Mouse (Mus musculus) spleen, postnatal 14 days (tissue): ENCODE measurements around the gene Rab5if.
"Not testable (repeated sequence)": the region's sequence is repeated elsewhere in the genome, so short reads cannot be mapped to it uniquely, and the experiment has no call there.

Source experiments
- DNase-seq, 2 experiments: peaks; one replicate each; pipeline ENCODE4 v3.0.0; 2021 to 2022; ENCODE audit warnings: low spot score in 2 of 2

Rab5if gene

DNA sequence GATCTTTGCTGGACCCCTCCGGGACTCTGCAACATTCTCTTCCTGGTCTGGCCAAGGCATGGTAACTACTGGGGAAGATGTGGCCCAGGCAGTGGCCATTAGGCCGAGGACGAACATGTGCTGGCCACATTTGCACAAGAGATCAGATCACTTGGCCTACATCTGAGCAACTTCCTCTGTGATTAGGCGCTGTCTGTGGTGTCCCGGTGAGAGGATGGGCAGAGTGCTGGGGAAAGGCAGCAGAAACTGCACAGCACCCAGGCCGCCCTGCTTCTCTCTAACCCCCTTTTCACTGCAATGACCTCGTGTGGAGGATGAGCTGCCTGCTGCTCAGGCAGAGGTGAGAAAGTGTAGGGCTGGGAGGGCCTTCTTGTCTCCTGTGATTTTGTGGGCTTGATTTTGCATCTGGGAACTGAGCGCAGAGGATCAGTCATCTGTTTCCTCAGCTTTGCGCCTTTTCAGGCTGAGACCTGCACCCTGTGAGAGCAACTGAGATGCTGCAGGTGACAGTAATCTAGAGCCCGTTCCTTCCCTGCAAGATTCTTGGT lies 23.2 kb downstream of the Rab5if start:
- DNase-seq: no peak

- DNase-seq: no peak
Measured at GRCm38 (mm10) chr2:156887017-156887416, 24.1 kb downstream of the Rab5if start, which contains the start of gene Sla2. Gene Sla2 (minus strand): TSS chr2:156887192.

GRCm38 (mm10) chr2:156888490-156888889 lies 25.6 kb downstream of the Rab5if start:
- no peak for DNase-seq

- no peak for DNase-seq
Measured at GRCm38 (mm10) chr2:156892240-156892639, 29.3 kb downstream of the Rab5if start.

- no peak for DNase-seq
Measured at GRCm38 (mm10) chr2:156892821-156893220, 29.9 kb downstream of the Rab5if start.

- DNase-seq: no peak
Measured at GRCm38 (mm10) chr2:156894496-156895265, 31.8 kb downstream of the Rab5if start.

DNA sequence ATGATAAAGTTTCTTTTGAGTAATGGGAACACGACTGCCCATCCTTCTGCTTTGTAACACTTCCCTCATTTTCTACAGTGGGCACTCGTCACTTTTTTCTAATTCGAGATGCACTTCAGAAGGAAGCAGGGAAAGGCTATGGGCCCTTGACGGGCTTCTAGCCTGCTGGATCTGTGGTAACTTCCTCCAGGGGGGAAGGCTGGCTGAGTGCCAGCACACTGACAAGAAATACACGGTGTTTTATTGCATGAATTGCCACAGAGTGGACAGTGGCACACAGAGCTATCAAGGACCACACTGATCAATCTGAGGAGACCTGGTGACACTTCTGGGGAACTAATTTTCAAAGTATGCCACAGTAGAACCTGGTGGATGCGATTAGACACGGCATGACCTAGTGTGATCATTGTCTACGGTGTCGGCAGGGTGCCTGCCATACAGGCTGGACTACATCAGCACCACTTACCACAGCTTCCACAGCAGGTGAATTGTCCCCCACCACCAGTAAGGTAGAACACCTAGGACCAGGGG lies 33.5 kb downstream of the Rab5if start:
- DNase-seq: no peak

- no peak for DNase-seq
Measured at GRCm38 (mm10) chr2:156897034-156897433, 34.1 kb downstream of the Rab5if start.

GRCm38 (mm10) chr2:156898374-156898773 lies 35.4 kb downstream of the Rab5if start:
- no peak for DNase-seq

DNA sequence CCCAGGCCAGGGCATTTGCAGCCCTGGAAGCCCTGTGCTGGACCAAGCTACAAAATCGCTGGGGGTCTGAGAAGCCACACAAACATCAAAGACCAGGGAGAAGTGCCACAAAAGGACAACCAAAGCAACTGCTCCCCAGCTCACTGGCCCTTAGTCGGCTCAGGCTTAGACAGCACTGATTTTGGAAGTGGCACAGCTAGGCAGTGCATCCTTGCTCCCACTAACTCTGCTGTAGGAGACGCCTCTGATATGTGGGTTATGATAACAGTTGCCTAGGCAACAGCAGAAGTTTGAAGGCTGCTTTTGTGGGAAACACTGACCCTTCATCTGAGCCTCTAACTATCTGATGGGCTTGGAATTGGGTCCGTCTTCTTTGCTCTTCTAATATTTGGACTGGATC lies 36.3 kb downstream of the Rab5if start:
- DNase-seq: no peak

DNA sequence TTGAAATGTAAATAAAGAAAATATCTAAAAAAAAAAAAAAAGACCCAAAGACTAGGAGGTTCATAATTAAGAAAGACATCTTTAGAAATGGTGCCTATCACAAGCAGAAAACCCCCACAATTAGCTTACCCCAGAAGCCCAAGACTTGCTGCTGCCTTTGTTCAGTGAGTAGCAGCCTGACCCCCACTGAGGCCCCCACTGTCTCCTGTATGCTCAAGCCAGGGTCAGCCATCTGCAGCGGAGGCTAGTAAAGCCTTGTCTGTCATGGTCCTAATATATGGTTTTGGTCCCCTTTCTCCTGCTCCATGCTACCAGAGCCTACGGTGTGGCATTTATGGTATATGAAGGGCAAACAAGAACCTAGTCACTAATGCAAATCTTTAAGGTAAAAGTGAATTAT lies 38.4 kb downstream of the Rab5if start:
- no peak for DNase-seq

GRCm38 (mm10) chr2:156901883-156902282 lies 39.0 kb downstream of the Rab5if start:
- DNase-seq: no peak

- not testable (repeated sequence) for DNase-seq
Measured at GRCm38 (mm10) chr2:156902411-156902810, 39.5 kb downstream of the Rab5if start.

DNA sequence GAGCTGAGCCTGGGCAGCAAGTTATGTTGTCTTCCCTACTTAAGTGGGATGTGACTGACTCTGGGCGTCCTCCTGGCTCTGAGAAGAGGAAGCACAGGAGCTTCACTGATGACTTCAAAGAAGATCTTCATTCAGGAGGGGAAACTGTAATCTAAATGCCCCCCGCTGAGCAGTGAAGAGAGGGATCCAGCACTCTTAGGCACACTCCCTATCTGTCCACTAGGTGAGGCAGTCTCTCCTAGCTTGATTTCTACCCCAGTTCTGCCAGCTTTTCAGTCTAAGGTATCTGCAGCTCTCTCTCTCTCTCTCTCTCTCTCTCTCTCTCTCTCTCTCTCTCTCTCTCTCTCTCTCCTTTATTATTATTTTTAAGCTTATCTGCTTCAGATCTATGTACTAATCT lies 40.4 kb downstream of the Rab5if start:
- DNase-seq: no peak

- no peak for DNase-seq
Measured at GRCm38 (mm10) chr2:156904976-156905717, 42.2 kb downstream of the Rab5if start.

DNA sequence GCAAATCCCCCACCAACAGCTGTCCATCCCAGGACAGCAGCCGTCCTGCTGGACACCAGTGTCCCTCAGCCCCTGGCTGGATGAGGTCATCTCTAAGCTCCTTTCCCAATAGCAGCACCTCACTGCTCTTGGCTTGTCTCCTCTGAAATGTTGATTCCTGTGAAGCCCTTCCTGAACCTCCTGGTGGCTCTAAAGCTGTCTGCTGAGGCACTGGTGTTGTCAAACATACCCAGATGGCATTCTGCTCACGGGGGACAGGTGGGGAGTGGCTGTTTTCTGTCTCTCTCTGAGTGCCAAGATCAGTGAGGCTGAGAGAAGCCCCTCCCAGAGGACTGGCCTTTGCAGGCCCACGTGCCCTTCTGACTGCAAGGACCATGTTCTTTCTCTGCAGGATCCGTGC lies 43.0 kb downstream of the Rab5if start:
- DNase-seq: not testable (repeated sequence)

- DNase-seq: no peak
Measured at GRCm38 (mm10) chr2:156913191-156913590, 50.3 kb downstream of the Rab5if start.

DNA sequence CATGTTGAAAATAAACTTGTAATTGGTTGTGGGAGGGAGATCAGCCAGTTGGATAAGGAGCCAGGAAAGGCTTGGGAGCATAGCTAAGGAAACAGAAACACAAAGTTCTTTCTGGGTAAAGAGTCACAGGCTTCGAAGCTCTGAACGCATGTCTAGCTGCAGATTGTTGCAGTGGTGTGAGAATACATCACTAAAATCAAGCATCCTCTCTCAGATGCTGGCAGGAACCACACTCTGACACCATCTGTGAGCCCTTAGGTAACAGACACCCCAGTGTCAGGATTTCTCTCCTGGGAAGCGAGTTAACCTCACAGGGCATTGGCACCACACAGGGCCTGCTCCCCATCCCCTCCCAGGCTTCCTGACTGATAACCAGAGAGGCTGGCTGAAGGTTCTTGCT lies 52.6 kb downstream of the Rab5if start:
- no peak for DNase-seq

- DNase-seq: no peak
Measured at GRCm38 (mm10) chr2:156916419-156917125, 53.6 kb downstream of the Rab5if start.

DNA sequence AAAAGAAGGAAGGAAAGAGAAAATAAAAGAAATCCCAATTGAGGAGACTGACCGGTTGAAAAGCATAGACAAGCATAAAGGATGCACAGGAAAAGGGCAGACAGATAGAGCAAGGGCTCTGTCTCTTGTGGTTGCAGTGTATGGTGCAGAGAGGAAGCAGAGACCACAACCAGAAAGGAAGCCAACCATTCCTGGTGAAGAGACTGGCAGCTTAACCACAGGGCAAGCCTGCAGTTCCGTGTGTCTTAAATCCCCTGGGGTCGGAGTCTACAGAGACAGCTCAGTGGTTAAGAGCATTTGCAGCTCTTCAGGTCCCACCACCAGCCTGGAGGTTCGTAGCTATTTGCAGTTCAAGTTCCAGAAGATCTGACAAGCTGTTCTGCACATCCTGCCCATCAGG lies 55.6 kb downstream of the Rab5if start:
- DNase-seq: no peak

- DNase-seq: not testable (repeated sequence)
Measured at GRCm38 (mm10) chr2:156919191-156919590, 56.3 kb downstream of the Rab5if start.

- no peak for DNase-seq
Measured at GRCm38 (mm10) chr2:156919796-156920195, 56.9 kb downstream of the Rab5if start.
